Mouse (Mus musculus): ENCODE measurements around the gene Herc2. TPM values are rescaled to one million over a fixed set of nuclear protein-coding genes. Genes with fewer than 3 reads are reported as not detected.
"Not testable (repeated sequence)": the region's sequence is repeated elsewhere in the genome, so short reads cannot be mapped to it uniquely, and the experiment has no call there.

Herc2 gene
- 18.1 and 20.8 TPM in 2 replicates for polyA plus RNA-seq (2016; fragmentation: Nextera tagmentation; extraction: Ambion mirVana)

DNA sequence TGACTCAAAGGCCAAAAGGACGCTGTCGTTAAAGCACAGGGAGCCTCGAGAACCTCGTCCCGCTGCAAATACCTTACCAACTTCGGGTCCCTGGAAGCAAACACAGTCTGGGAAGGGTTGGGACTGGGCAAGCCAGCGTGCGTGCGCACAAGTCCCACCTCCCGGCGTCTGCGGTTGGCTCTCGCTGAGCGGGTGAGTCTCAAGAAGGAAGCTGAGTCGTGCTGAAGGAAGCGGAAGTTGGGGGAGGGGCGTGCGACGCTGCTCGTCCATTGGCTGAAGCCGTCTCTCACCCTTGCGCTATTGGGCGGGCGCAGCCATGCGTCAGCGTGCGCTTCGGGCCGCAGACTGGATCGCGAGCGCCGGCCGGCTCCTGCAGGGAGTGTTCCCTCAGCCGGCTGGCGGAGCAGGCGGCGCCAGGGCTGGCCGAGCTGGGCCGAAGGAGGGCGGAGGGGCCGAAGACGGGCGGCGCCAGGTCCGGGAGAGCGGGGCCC lies at the start of gene Herc2:
Gene Herc2 (plus strand): TSS at position 366 of the 491 bp plus-strand sequence.
- under 1% methylated on average over 47 of the region's 47 CpGs for WGBS
- Histone ChIP-seq H3K4me3 (peak within 1 kb of the TSS; percentile 85), H3K27me3 (ENCODE audit: insufficient read depth, poor library complexity, severe bottlenecking) (no peaks in the 10 kb centered on the region), H3K27ac (peak within 1 kb of the TSS; percentile 90), H3K36me3 (peaks cover 7% of the 10 kb centered on the region), H3K4me1 (peaks cover 10% of the 10 kb centered on the region), H3K9me3 (no peaks in the 10 kb centered on the region)
- DNase-seq (ENCODE audit: low spot score), result peak; percentile 100

DNA sequence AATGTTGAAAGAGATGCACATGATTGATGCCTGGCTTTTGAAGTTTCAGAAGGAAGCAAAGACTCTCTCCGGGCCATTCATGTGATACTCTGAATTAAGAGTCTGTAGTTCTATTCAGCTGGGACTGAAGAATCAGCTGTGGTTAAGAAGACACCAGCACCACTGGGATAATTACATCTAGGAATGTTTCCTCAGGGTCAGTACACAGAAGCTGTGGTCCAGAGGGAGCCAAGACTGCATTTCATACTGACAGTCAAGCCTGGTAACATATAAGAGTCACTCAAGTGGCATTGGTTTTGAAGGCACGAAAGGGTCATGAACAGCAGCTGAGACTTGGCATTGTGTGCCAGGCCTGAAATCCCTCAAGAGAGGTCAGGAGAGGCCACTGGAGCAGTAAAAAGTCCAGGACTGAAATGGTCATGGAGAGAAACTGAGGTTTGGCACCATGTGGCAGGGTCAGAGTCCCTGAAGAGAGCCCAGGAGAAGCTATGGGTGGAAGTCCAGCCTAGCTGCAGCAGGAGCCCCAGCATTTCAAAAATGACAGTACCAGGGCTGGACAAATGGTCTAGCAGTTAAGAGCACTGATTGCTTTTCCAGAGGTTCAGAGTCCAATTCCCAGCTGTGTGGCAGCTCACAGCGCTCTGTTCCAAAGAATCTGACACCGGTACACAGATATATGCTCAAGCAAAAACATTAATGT lies 39.5 kb upstream of the Herc2 start:
- H3K4me1 ChIP-seq, result no peaks in the 10 kb centered on the region
- H3K27ac ChIP-seq, result no peak overlapping the region
- no peak for DNase-seq (ENCODE audit: low spot score)
- no peaks in the 10 kb centered on the region; the same call in 1 of the 2 replicates for H3K9me3 ChIP-seq
- H3K27me3 ChIP-seq (ENCODE audit: insufficient read depth, poor library complexity, severe bottlenecking), result no peaks in the 10 kb centered on the region
- no peaks in the 10 kb centered on the region for H3K36me3 ChIP-seq
- H3K4me3 ChIP-seq, result no peak overlapping the region
- WGBS, result 88% methylated on average over 4 of the region's 4 CpGs

DNA sequence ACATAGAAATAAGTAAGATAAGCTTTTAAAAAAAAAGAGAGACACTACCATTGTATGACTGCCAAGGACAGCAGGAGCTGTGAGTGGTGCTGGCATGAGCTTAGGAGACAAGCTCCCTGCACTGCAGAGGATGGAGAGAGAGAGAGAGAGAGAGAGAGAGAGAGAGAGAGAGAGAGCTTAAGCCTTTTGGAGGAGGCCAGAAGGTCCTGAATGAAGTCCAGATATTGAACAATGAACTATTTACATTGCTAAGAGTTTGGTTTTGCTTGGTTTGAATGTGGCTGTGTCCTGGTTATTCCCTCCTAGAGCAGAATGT lies 39.0 kb upstream of the Herc2 start:
- Histone ChIP-seq H3K4me1 (no peaks in the 10 kb centered on the region), H3K9me3 (no peaks in the 10 kb centered on the region; the same call in 1 of the 2 replicates), H3K4me3 (no peak overlapping the region), H3K36me3 (no peaks in the 10 kb centered on the region), H3K27ac (no peak overlapping the region), H3K27me3 (ENCODE audit: insufficient read depth, poor library complexity, severe bottlenecking) (no peaks in the 10 kb centered on the region)
- DNase-seq (ENCODE audit: low spot score), result no peak

DNA sequence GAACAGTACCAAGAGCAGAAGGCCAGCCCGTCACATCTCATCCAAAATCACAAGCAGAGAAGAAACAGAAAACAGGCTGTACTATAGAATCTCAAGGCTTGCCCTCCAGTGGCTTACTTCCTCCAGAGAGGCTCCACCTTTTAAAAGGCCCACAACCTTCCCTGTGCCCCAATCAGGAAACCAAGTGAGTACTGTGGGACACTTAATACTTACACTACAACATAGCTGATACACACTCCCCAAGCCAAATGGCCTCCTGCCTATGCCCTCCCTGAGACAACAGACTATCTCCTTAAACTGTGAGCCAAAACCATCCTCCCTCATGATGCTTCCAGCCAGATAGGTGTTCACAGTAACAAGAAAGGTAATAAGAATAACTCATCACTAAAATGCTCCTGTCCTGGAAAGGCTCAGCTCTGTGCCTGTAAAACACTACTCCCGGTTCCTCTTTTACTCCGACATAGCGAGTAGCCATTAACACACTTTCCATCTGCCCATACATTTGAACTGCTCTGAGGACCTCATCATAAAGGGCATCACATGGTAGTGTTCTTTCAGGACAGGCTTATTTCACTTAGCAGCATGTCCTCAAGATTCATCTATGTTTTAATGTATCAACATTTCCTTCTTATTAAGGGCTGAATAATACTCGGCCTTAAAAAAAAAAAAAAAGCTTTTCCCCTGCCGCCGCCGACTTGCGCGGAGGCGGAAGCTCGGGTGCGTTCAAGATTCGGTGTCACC lies 36.6 kb upstream of the Herc2 start:
- DNase-seq (ENCODE audit: low spot score), result no peak
- 97% methylated on average over 14 of the region's 14 CpGs for WGBS
- H3K4me1 ChIP-seq, result no peaks in the 10 kb centered on the region
- H3K4me3 ChIP-seq, result no peak overlapping the region
- no peaks in the 10 kb centered on the region for H3K9me3 ChIP-seq
- H3K27me3 ChIP-seq (ENCODE audit: insufficient read depth, poor library complexity, severe bottlenecking), result no peaks in the 10 kb centered on the region
- no peak overlapping the region for H3K27ac ChIP-seq
- H3K36me3 ChIP-seq, result no peaks in the 10 kb centered on the region

DNA sequence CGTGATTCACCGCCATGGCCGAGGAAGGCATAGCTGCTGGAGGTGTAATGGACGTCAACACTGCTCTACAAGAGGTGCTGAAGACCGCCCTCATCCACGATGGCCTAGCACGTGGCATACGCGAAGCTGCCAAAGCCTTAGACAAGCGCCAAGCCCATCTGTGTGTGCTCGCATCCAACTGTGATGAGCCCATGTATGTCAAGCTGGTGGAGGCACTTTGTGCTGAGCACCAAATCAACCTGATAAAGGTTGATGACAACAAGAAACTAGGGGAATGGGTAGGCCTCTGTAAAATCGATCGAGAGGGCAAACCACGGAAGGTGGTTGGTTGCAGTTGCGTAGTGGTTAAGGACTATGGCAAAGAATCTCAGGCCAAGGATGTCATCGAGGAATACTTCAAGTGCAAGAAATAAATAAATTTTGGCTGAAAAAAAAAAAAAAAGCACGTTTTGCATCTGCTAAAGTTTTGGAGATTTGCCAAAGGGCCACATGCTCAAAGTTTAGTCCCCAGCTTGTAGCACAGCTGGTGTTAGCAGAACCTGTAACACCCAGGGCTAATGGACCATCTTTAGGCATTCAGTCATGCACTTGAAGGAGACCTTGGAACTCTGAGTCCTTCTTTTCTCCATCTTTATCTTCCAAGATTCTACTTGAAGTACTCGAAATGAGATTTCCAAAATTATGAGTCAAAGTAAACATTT lies 35.8 kb upstream of the Herc2 start:
- not testable (repeated sequence) for H3K9me3 ChIP-seq; DNase-seq (ENCODE audit: low spot score); H3K36me3 ChIP-seq; H3K27me3 ChIP-seq (ENCODE audit: insufficient read depth, poor library complexity, severe bottlenecking); H3K27ac ChIP-seq; H3K4me3 ChIP-seq; H3K4me1 ChIP-seq
- 89% methylated on average over 9 of the region's 18 CpGs for WGBS

DNA sequence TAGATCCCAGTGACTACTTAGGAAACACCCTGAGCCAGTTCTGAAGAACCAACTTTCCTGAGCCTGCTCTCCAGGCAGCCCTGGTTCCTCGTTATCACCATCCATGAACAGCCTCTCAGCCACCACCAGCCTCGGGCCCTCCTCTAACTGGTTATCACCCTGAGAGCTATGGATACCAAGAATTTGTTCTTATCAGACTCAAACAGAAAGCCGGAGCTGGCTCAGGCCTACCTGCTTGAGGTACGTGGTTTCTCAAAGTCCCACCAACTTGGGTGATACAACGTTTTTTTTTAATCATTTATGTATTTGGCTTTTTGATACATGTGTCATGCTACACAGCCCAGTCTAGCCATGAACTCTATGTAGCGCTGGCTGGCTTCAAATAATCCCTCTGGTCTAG lies 34.8 kb upstream of the Herc2 start:
- DNase-seq (ENCODE audit: low spot score), result peak; percentile 90
- WGBS, result 47% methylated on average over 6 of the region's 6 CpGs

DNA sequence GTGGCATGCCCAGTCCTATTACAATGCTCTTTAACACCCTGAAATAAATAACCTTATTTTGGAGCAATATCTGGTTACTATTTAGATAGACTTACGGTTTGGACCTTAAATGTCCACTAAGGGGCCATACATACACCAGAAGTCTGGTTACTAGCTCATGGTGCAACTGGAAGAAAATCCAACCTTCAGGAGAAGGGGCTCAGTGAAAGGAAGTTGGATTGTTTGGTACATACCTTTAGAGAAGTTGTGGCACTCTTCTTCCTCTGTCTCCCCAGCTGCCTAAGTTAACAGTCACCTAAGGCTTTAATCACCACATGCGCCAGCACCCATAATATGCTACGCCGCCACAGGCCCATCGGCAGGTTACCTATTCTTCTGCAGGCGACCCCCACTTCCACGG lies 34.2 kb upstream of the Herc2 start:
- Histone ChIP-seq H3K36me3 (no peaks in the 10 kb centered on the region), H3K9me3 (no peaks in the 10 kb centered on the region), H3K4me3 (no peak overlapping the region), H3K4me1 (no peaks in the 10 kb centered on the region), H3K27ac (peak overlapping the region; percentile 69; the same call in 1 of the 2 replicates), H3K27me3 (ENCODE audit: insufficient read depth, poor library complexity, severe bottlenecking) (no peaks in the 10 kb centered on the region)
- WGBS, result 93% methylated on average over 7 of the region's 7 CpGs
- no peak for DNase-seq (ENCODE audit: low spot score)

More for the DNA sequence above, 34.8 kb upstream of the Herc2 start:
- Histone ChIP-seq H3K36me3 (no peaks in the 10 kb centered on the region), H3K27ac (peak overlapping the region; percentile 69; the same call in 1 of the 2 replicates), H3K4me1 (no peaks in the 10 kb centered on the region), H3K9me3 (no peaks in the 10 kb centered on the region), H3K27me3 (ENCODE audit: insufficient read depth, poor library complexity, severe bottlenecking) (no peaks in the 10 kb centered on the region), H3K4me3 (no peak overlapping the region)

DNA sequence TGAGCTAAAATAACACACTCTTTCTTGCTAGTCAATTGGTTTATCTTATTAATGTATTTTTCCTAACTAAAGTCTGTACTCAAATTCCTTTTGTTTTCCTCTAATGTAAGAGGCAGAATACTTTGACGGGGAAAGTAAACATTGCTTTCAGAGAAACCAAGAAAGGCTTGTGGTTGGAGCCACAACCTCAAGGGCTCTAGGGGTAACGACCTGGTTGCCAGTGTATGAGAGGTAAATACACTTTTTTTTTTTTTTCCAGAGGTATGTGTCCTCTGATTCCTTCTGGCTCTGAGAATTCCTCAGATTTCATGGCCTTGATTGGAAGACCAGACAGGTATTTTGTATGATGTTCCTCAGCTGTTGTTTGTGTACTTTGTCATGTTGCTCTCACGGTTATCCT lies 32.2 kb upstream of the Herc2 start:
- no peak for DNase-seq (ENCODE audit: low spot score)
- 75% methylated on average over 3 of the region's 3 CpGs for WGBS
- Histone ChIP-seq H3K9me3 (no peaks in the 10 kb centered on the region), H3K4me1 (no peaks in the 10 kb centered on the region), H3K27ac (no peak overlapping the region), H3K4me3 (no peak overlapping the region), H3K36me3 (no peaks in the 10 kb centered on the region), H3K27me3 (ENCODE audit: insufficient read depth, poor library complexity, severe bottlenecking) (no peaks in the 10 kb centered on the region)

DNA sequence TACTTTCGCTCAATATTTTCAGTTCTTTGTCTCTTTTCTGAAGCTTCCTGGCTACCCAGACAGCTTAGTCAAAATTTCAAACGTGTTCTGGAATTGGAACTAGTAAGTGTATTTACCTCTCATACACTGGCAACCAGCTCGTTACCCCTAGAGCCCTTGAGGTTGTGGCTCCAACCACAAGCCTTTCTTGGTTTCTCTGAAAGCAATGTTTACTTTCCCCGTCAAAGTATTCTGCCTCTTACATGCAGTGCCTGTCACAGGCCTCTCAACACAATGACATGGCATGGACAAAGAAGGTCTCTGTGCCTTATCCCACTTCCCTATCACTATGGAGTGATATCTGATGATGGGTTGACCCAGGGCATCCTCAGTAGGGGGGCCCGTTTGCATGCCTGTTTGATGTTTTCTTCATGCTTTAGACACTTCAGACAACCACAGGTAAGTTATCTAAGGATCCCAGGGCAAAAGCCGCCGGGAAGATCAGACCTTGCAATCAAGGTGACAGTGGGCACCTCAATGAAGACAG lies 31.5 kb upstream of the Herc2 start:
- H3K9me3 ChIP-seq, result no peaks in the 10 kb centered on the region
- H3K36me3 ChIP-seq, result no peaks in the 10 kb centered on the region
- DNase-seq (ENCODE audit: low spot score), result no peak
- no peaks in the 10 kb centered on the region for H3K27me3 ChIP-seq (ENCODE audit: insufficient read depth, poor library complexity, severe bottlenecking)
- WGBS, result 44% methylated on average over 7 of the region's 7 CpGs
- H3K4me1 ChIP-seq, result no peaks in the 10 kb centered on the region
- H3K4me3 ChIP-seq, result peak overlapping the region; percentile 85
- peak overlapping the region; percentile 91 for H3K27ac ChIP-seq

DNA sequence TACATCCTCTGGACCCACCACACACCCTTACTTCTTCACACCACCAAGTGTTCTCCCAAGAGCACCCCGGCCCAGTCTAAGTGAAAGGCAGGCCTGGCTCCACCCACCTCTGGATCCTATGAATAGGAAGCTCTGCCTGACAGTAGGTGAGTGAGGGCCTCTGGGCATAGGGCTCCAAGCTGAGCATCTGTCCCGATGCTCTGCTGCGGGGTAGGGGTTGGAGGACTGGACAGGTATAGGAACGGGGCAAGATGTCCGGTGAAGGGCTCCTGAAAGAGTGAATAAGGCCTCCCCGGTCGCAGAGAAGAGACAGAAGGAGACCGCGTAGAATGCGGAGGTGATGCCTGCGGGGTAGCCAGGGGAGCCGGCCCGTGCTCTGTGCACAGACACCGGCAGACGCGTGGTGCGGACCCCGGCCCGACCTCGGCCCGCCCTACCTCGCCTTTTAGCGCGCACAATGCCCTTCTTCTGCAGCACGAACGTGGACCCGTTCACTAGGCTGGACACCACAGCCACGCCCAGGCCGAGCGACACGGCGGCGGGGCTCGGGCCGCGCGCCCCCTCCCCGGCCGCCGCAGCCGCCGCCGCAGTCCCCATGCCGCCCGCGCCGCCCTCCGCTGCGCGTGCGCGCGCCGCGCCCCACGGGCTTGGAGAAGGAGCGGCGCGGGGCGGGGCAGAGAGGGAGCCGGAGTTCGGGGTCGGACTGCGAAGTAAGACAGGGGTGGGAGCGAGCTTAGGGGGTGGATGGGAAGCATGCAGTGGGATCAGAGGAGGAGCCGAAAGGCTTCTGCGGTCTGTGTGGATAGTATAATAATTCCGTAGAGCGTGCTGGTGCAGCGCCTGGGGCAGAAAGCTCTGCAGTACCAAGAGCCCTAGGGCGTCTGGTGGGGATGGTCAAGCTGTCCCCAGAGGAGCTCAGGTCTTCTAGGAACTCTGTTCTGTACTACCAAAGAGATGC lies 30.7 kb upstream of the Herc2 start:
- peak; percentile 83 for DNase-seq (ENCODE audit: low spot score)
- H3K4me1 ChIP-seq, result no peaks in the 10 kb centered on the region
- WGBS, result under 1% methylated on average over 71 of the region's 71 CpGs
- H3K27ac ChIP-seq, result peak overlapping the region; percentile 91
- no peaks in the 10 kb centered on the region for H3K9me3 ChIP-seq
- H3K27me3 ChIP-seq (ENCODE audit: insufficient read depth, poor library complexity, severe bottlenecking), result no peaks in the 10 kb centered on the region
- peak overlapping the region; percentile 85 for H3K4me3 ChIP-seq
- H3K36me3 ChIP-seq, result no peaks in the 10 kb centered on the region

DNA sequence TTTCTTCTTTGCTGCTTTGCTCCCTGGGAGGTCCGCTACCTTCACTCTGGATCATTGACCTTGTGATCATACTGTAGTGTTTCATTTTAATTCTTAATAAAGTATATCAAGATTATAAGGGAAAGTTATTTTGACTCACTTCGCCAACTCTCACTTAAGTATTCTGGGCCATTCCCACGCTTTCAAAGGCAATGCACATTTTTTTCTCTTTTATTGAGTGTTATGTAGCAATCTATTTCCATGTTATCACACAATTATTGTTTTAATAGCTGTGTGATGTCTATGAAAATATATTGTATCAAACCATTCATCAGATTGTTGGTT lies 30.1 kb upstream of the Herc2 start, which contains the start of gene Nipa1:
Gene Nipa1 (minus strand): TSS at position 25 of the 324 bp plus-strand sequence.
- H3K4me1 ChIP-seq, result no peaks in the 10 kb centered on the region
- no peaks in the 10 kb centered on the region for H3K9me3 ChIP-seq
- DNase-seq (ENCODE audit: low spot score), result no peak
- H3K36me3 ChIP-seq, result no peaks in the 10 kb centered on the region
- WGBS, result 57% methylated on average over 3 of the region's 3 CpGs
- peak within 1 kb of the TSS; percentile 91 for H3K27ac ChIP-seq
- peak within 1 kb of the TSS; percentile 85 for H3K4me3 ChIP-seq
- no peaks in the 10 kb centered on the region for H3K27me3 ChIP-seq (ENCODE audit: insufficient read depth, poor library complexity, severe bottlenecking)

DNA sequence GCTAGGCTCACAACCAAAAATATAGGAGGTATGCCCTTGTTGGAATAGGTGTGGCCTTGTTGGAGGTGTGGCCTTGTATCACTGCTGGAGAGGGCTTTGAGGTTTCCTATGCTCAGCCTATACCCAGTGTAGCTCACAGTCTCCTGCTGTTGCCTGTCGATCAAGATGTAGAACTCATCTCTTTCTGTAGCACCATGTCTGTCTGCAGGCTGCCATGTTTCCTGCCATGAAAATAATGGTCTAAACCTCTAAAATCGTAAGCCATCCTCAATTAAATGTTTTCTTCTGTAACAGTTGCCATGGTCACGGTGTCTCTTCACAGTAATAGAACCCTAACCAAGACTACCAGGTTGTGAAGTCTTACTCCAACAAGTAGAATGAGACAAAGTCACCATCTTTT lies 26.4 kb upstream of the Herc2 start:
- no peaks in the 10 kb centered on the region for H3K4me1 ChIP-seq
- no peak overlapping the region for H3K27ac ChIP-seq
- H3K27me3 ChIP-seq (ENCODE audit: insufficient read depth, poor library complexity, severe bottlenecking), result no peaks in the 10 kb centered on the region
- H3K4me3 ChIP-seq, result no peak overlapping the region
- no peaks in the 10 kb centered on the region for H3K36me3 ChIP-seq
- 80% methylated on average over 3 of the region's 3 CpGs for WGBS
- DNase-seq (ENCODE audit: low spot score), result no peak
- no peaks in the 10 kb centered on the region for H3K9me3 ChIP-seq
